Mouse (Mus musculus) midbrain, embryonic 10.5 days (tissue): ENCODE measurements around the gene Akip1. TPM values are rescaled to one million over a fixed set of nuclear protein-coding genes. Genes with fewer than 3 reads are reported as not detected.
A peak's percentile ranks its signal among the peaks of the same experiment; 100 is the strongest.

ENCODE experiments used
- DNase-seq: peaks from one replicate; pipeline ENCODE4 v3.0.0-alpha.2; 2017; ENCODE audit warnings: low spot score
- H3K27ac ChIP-seq: fragments of 300-500 bp; sonication (generic); replicated peaks from 2 replicates; pipeline ENCODE4 v1.5.1; 2016; ENCODE audit warnings: mild to moderate bottlenecking
- H3K27me3 ChIP-seq: fragments of 300-500 bp; sonication (generic); 2 replicates; pipeline ENCODE4 v1.6.1; 2016; ENCODE audit warnings: low read depth, mild to moderate bottlenecking; ENCODE audit not compliant: poor library complexity, severe bottlenecking
- H3K36me3 ChIP-seq: fragments of 300-500 bp; sonication (generic); 2 replicates; pipeline ENCODE4 v1.6.1; 2016; ENCODE audit warnings: mild to moderate bottlenecking, moderate library complexity
- H3K4me1 ChIP-seq: fragments of 300-500 bp; sonication (generic); 2 replicates; pipeline ENCODE4 v1.6.1; 2016
- H3K4me3 ChIP-seq: fragments of 300-500 bp; sonication (generic); 2 replicates; pipeline ENCODE4 v1.5.1; 2016; ENCODE audit warnings: mild to moderate bottlenecking, moderate library complexity
- H3K9me3 ChIP-seq: fragments of 300-500 bp; sonication (generic); replicated peaks from 2 replicates; pipeline ENCODE4 v1.6.1; 2016; ENCODE audit warnings: mild to moderate bottlenecking
- WGBS: fragments of 180-500 bp; shearing (Covaris S2); methylation state at CpG from one replicate; pipeline ENCODE4 v1.1.7; 2016; 5-methylcytosine and 5-hydroxymethylcytosine counted together
- polyA plus RNA-seq: library from polyadenylated mRNA; unstranded; fragments of >200 nt; fragmentation: Nextera tagmentation; extraction: Ambion mirVana; gene quantifications from 2 replicates; pipeline ENCODE4 v1.2.1, GENCODE M21; 2016

The Akip1 gene
- polyA plus RNA-seq, 1 experiment from 2014 or later = 28.8 TPM

DNA sequence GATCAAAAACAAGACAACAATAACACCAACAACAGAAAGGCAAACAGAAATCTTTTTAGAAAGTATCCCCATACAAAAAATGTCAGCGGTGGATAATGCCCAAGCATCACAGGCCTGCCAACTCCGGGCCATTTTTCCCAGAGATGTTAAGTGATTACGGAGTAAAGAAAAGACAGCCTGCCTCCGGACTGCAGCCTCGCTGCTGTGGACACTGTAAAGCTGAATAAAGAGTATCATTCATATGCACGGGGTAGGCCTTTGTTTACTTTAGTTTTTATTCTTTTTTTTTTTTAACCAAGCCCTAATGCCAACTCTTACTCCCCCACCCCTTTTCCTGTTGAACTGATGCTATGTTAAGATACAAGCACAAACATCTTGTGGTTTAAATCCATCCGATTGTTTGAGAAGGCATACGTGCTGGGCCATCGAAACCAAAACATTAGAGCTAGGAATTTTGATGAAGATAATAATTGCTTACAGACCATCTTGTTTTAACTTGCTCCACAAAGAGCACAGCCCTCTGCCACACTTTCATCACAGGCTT lies 16.8 kb upstream of the Akip1 start:
- Histone ChIP-seq H3K27ac (no peak overlapping the region), H3K4me3 (no peak overlapping the region), H3K36me3 (no peaks in the 10 kb centered on the region), H3K27me3 (no peaks in the 10 kb centered on the region), H3K4me1 (0 out of 2 replicates have a peak, but pooled peaks cover 10% of the 10 kb centered on the region), H3K9me3 (no peaks in the 10 kb centered on the region)
- no peak for DNase-seq
- 70% methylated on average over 9 of the region's 9 CpGs for WGBS

DNA sequence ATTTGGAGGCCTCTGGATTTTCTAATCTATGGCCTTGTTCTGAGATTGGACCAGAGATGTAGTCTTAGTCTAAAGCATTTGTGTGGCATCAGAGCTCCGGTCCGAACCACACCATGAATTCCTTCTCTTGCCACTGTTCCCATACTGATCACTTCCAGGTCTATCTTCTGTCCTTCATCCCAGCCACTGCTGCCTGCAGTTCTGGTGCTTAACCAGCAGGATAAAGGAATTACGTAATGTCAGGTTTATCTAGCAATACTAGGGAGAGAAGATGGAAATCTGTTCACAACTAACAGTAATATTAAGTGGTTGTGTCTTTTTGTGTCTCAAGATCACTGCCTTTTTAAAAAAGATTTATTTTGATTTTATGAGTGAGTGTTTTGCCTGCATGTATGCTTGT lies 13.4 kb upstream of the Akip1 start:
- Histone ChIP-seq H3K36me3 (no peaks in the 10 kb centered on the region), H3K4me1 (peaks cover 10% of the 10 kb centered on the region; the same call in 1 of the 2 replicates), H3K27me3 (no peaks in the 10 kb centered on the region), H3K27ac (no peak overlapping the region), H3K4me3 (no peak overlapping the region), H3K9me3 (no peaks in the 10 kb centered on the region)
- WGBS = 97% methylated on average over 3 of the region's 3 CpGs
- no peak for DNase-seq

- Histone ChIP-seq H3K9me3 (no peaks in the 10 kb centered on the region), H3K27me3 (no peaks in the 10 kb centered on the region), H3K36me3 (no peaks in the 10 kb centered on the region), H3K4me3 (no peak overlapping the region), H3K27ac (no peak overlapping the region), H3K4me1 (peaks cover 12% of the 10 kb centered on the region)
- no peak for DNase-seq
- 91% methylated on average over 5 of the region's 5 CpGs for WGBS
Measured at GRCm38 (mm10) chr7:109690961-109691360, 12.5 kb upstream of the Akip1 start.

GRCm38 (mm10) chr7:109694576-109695338 lies 8.7 kb upstream of the Akip1 start:
- WGBS = 83% methylated on average over 13 of the region's 13 CpGs
- H3K36me3 ChIP-seq = no peaks in the 10 kb centered on the region
- peaks cover 3% of the 10 kb centered on the region for H3K4me1 ChIP-seq
- H3K27ac ChIP-seq = no peak overlapping the region
- no peaks in the 10 kb centered on the region for H3K9me3 ChIP-seq
- H3K4me3 ChIP-seq = no peak overlapping the region
- H3K27me3 ChIP-seq = no peaks in the 10 kb centered on the region
- DNase-seq = no peak

DNA sequence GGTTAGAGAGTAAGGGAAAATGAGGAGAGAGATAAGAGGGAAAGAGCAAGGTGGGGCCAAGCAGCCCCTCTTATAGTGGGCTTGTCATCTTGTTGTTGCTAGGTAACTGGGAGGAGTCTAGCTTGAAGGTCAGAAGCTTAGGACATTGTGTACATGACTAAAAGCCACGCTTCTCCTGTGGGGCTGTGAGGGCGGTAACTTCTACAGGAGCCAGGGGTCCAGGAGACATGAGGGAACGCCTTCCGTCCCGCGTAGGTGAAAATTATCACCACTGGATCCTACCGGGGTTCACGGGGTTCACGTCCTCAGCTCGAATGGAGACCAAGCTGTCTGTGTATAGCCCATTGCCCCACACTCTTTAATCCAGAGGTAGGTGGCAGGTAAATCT lies 8.2 kb upstream of the Akip1 start:
- DNase-seq = no peak
- no peak overlapping the region for H3K4me3 ChIP-seq
- H3K36me3 ChIP-seq = no peaks in the 10 kb centered on the region
- no peaks in the 10 kb centered on the region for H3K27me3 ChIP-seq
- no peaks in the 10 kb centered on the region; the same call in 1 of the 2 replicates for H3K9me3 ChIP-seq
- 92% methylated on average over 10 of the region's 10 CpGs for WGBS
- no peak overlapping the region for H3K27ac ChIP-seq
- peaks cover 3% of the 10 kb centered on the region for H3K4me1 ChIP-seq

- Histone ChIP-seq H3K27me3 (peaks cover 12% of the 10 kb centered on the region), H3K4me1 (peaks cover 20% of the 10 kb centered on the region), H3K36me3 (no peaks in the 10 kb centered on the region), H3K4me3 (no peak overlapping the region), H3K27ac (no peak overlapping the region), H3K9me3 (no peaks in the 10 kb centered on the region; the same call in 1 of the 2 replicates)
- DNase-seq = no peak
Measured at GRCm38 (mm10) chr7:109700213-109700612, 3.3 kb upstream of the Akip1 start.

- WGBS = 30% methylated on average over 4 of the region's 4 CpGs
- Histone ChIP-seq H3K36me3 (peaks cover 5% of the 10 kb centered on the region), H3K27me3 (peaks cover 12% of the 10 kb centered on the region), H3K4me3 (peak overlapping the region; percentile 79), H3K9me3 (no peaks in the 10 kb centered on the region; the same call in 1 of the 2 replicates), H3K4me1 (peaks cover 18% of the 10 kb centered on the region), H3K27ac (no peak overlapping the region)
- no peak for DNase-seq
Measured at GRCm38 (mm10) chr7:109702721-109703120, 769 bp upstream of the Akip1 start.

DNA sequence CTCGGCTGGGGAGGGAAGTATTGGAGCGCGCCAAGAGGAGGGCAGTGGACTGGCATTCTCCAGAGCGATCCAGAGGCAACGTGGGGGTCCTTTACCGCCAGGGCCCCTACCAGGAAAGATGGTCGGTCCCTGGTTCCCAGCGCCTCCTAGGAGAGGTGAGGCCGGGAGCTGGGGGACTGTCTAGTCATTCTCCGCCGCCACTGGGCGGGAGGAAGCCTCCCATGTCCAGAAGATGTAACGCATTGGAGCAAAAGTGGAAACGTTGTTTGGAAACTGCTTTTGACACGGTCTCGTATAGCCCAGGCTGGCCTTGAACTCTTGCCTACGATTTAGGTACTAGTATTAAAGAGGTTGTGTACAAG lies 507 bp downstream of the Akip1 start:
- WGBS = 3% methylated on average over 17 of the region's 17 CpGs

GRCm38 (mm10) chr7:109704461-109704860 lies 971 bp downstream of the Akip1 start:
- WGBS = 65% methylated on average over 3 of the region's 3 CpGs
- H3K4me3 ChIP-seq = peak overlapping the region; percentile 79
- no peak for DNase-seq
- peaks cover 22% of the 10 kb centered on the region for H3K36me3 ChIP-seq
- H3K9me3 ChIP-seq = no peaks in the 10 kb centered on the region; the same call in 1 of the 2 replicates
- peaks cover 18% of the 10 kb centered on the region for H3K4me1 ChIP-seq
- H3K27me3 ChIP-seq = peaks cover 12% of the 10 kb centered on the region
- peak overlapping the region; percentile 91 for H3K27ac ChIP-seq

More for the DNA sequence above, 507 bp downstream of the Akip1 start:
- no peaks in the 10 kb centered on the region; the same call in 1 of the 2 replicates for H3K9me3 ChIP-seq
- H3K36me3 ChIP-seq = peaks cover 18% of the 10 kb centered on the region
- H3K4me3 ChIP-seq = peak overlapping the region; percentile 79
- peaks cover 12% of the 10 kb centered on the region for H3K27me3 ChIP-seq
- no peak for DNase-seq
- H3K4me1 ChIP-seq = peaks cover 18% of the 10 kb centered on the region
- H3K27ac ChIP-seq = peak overlapping the region; percentile 91

DNA sequence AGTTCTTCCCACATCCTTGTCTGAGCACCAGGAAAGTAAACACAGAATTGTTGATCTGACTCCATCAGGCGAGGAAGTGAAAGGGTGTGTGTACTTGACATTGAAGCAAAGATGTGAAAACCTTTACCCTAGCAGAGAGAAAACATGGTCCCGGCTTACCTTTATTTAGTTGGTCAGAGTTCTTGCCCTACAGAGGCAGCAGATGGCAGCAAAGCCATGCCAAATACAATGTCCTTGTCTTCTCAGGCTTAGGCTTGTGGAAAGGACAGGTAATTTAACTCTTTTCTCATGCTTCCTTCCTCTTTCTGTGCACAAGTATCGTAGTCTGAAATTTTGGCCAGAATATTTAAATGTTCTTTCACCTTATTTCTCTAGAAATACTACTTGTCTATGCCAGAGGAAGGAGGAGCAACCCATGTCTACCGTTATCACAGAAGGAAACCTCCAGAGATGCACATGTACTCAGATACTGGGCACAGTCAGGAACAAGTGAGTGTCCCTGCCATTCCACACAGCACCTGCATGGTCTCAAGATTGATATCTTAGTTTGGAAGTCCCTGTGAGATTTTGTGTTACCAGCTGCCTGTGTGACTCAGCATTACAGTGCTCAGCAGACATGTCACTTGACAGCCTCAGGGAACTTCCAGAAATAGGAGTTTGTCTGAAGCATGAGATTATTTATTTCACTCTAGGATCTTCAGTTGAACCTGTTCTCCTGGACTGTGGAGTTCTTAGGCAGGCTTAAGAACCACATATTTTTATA lies 3.7 kb downstream of the Akip1 start:
- no peaks in the 10 kb centered on the region for H3K9me3 ChIP-seq
- 69% methylated on average over 4 of the region's 4 CpGs for WGBS
- peaks cover 11% of the 10 kb centered on the region for H3K27me3 ChIP-seq
- peak; percentile 31 for DNase-seq
- H3K4me3 ChIP-seq = no peak overlapping the region
- no peak overlapping the region for H3K27ac ChIP-seq
- H3K4me1 ChIP-seq = peaks cover 18% of the 10 kb centered on the region
- H3K36me3 ChIP-seq = peaks cover 50% of the 10 kb centered on the region

GRCm38 (mm10) chr7:109708961-109709382 lies 5.5 kb downstream of the Akip1 start:
- no peaks in the 10 kb centered on the region for H3K9me3 ChIP-seq
- WGBS = 79% methylated on average over 3 of the region's 3 CpGs
- no peaks in the 10 kb centered on the region for H3K27me3 ChIP-seq
- no peak for DNase-seq
- H3K36me3 ChIP-seq = peaks cover 58% of the 10 kb centered on the region
- peaks cover 6% of the 10 kb centered on the region for H3K4me1 ChIP-seq
- no peak overlapping the region for H3K4me3 ChIP-seq
- no peak overlapping the region for H3K27ac ChIP-seq

DNA sequence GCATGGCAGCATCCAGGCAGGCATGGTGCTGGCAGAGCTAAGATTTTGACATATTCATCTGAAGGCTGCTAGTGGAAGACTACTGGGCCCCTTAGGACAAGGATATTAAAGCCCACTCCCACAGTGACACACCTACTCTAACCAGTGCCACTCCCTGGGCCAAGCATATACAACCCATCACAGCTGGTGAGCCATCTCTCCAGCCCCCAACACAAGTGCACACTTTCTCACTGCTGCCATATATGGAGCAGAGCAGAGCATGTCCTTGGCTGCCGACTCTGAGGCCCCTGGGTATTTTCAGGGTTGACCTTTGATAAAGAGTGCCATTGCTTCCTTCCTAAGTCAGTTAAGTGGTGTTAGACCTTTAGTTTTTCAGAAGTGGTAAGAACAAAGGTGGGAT lies 6.6 kb downstream of the Akip1 start:
- no peak overlapping the region for H3K4me3 ChIP-seq
- no peaks in the 10 kb centered on the region for H3K9me3 ChIP-seq
- H3K27ac ChIP-seq = no peak overlapping the region
- no peaks in the 10 kb centered on the region; the same call in 1 of the 2 replicates for H3K4me1 ChIP-seq
- H3K36me3 ChIP-seq = peaks cover 58% of the 10 kb centered on the region
- no peaks in the 10 kb centered on the region for H3K27me3 ChIP-seq
- DNase-seq = no peak
- 81% methylated on average over 1 of the region's 1 CpGs for WGBS

DNA sequence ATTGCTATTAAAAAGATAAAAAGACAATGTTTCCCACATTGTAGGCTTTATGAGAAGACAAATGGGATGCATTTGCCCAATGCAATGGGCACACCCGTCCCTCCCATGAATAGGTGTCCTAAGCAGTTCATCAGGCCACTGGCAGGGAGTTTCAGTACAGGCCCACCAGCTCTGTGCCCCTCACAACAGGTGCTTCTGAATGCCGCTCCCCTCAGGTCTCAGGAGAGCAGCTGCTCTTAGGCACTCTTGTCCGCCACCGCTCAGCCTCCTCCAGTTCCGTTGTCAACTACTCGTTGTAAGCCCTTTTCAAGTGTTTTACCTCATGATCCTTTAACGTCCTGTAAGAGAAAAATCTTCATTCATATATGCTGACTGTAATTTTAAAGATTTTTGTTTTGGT lies 8.7 kb downstream of the Akip1 start:
- no peaks in the 10 kb centered on the region for H3K4me1 ChIP-seq
- WGBS = 91% methylated on average over 7 of the region's 7 CpGs

More for the DNA sequence above, 8.7 kb downstream of the Akip1 start:
- no peak for DNase-seq
- Histone ChIP-seq H3K36me3 (peaks cover 58% of the 10 kb centered on the region), H3K27ac (no peak overlapping the region), H3K27me3 (no peaks in the 10 kb centered on the region), H3K4me3 (no peak overlapping the region), H3K9me3 (no peaks in the 10 kb centered on the region)
